Mouse (Mus musculus) heart, adult 9 months (tissue): ENCODE results near the gene Vmn1r66.
"Not testable (repeated sequence)": the region's sequence is repeated elsewhere in the genome, so short reads cannot be mapped to it uniquely, and the experiment has no call there.

Experiments
- DNase-seq, 2 experiments: peaks; one replicate each; pipeline ENCODE4 v3.0.0; 2022; ENCODE audit warnings: low spot score in 2 of 2

Vmn1r66 gene

DNA sequence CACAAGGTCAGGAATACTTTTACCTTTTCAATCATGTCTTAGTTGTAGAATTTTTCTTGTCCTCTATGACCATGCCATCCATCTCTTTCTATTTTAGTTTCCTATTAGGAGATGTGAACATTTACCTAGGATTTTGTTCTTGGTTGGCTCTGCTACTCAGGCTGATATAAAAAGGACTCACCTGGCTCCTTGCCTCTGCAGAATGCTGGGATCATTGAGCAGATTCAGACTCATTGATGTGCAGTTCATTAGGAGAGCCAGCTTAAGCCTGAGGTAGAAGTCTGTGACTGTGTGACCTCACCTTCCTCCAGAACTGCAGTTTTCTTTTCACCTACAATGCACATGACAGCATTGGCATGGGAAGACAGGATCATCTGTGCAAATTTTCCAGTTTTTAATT, at the start of gene Vmn1r66:
Gene Vmn1r66, minus strand, starts transcription at position 101 of the 400 bp plus-strand sequence.
- no peak for DNase-seq

DNA sequence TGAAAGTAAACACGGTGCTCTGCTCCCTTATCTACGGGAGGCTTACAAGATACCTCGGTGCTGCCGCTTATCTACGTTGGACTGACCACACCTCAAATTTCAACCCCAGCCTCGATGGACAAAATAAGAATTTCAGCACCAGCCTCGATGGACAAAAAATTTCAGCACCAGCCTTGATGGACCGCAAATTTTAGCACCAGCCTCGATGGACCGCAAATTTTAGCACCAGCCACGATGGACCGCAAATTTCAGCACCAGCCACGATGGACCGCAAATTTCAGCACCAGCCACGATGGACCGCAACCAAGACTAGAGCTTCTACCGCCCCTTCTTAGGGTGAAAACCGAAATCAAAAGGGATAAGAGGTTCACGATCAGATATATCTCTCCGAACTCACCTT, 47.7 kb upstream of the Vmn1r66 start:
- not testable (repeated sequence) for DNase-seq

DNA sequence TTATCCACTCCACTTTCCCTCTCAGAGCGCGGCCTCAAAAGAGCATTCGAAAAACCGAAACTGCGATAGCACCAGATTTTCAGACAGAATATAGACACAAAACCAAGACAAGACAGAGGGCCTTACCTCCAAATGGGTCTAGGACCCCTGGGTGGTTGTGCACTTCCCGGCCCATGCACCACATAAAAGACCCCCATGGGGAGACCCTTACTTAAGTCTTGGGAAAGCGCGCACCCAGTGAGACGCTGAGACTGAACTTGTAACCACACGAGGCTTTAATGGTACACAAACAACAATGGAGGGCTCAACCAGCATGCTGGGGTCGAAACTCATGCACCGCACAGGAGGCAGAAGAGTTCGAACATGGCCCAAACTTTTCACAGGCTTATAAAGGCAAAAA, 25.7 kb downstream of the Vmn1r66 start:
- no peak for DNase-seq

DNA sequence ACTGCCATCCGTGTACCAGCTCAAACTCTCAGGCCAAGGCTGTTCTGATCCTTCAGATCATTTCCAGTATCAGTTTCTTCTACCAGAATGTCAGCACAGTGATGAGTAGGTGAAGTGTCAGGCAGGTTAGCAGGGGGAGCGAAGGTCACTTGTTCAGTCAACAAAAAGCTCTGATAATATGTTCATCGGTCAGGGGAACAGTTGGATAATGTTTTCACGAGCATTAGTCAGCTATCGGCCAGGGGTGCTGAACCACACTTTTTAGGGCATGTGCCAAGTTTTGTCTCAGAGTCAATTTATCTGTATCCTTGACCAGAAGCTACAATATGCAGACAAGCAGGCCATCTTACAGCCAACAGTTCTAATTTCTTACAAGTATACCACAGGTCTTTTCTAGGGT, 28.7 kb downstream of the Vmn1r66 start:
- DNase-seq, result no peak
